Mouse (Mus musculus): ENCODE results near the gene Iqgap2. TPM values are rescaled to one million over a fixed set of nuclear protein-coding genes. Genes with fewer than 3 reads are reported as not detected.

Iqgap2 gene
- polyA plus RNA-seq (2012; ENCODE audit: insufficient read depth, low replicate concordance), result 2.8 TPM in 1 of 2 replicates, not detected in the other

DNA sequence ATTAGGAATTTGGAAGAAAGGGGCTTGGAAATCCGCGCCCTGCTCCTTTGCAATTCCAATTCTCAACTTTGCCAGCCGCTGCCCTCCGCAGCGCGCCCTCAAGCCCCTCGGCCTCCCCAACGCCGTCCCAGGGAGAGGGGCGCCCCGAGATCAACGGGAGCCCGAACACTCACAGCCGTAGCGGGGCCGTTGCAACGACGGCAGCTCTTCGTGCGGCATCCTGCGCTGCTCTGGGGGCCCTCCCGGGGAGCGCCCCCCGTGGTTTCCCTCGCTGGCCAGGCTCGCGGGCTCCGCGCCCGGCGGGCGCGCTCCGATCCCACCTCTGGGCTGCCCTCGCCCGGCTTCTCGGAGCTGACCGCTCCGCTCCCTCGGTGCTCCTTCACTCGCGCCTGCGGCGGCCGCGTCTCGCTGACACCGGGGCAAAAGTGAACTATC lies at the start of gene Iqgap2:
TSS of gene Iqgap2 (minus strand) at position 432 of the 435 bp plus-strand sequence.
- H3K9me3 ChIP-seq, result no peaks in the 10 kb centered on the region
- peaks cover 50% of the 10 kb centered on the region for H3K27me3 ChIP-seq (replicated peaks)
- peaks cover 55% of the 10 kb centered on the region for H3K4me1 ChIP-seq
- H3K36me3 ChIP-seq (replicated peaks; ENCODE audit: low read length), result no peaks in the 10 kb centered on the region
- H3K4me3 ChIP-seq (replicated peaks), result peak within 1 kb of the TSS; percentile 94
- no peak for TF ChIP-seq GATA1 (IDR thresholded peaks at IDR 0.05; ENCODE audit: borderline replicate concordance, low read length)
- TF ChIP-seq FLI1 (IDR thresholded peaks at IDR 0.05; ENCODE audit: low read length), result no peak

DNA sequence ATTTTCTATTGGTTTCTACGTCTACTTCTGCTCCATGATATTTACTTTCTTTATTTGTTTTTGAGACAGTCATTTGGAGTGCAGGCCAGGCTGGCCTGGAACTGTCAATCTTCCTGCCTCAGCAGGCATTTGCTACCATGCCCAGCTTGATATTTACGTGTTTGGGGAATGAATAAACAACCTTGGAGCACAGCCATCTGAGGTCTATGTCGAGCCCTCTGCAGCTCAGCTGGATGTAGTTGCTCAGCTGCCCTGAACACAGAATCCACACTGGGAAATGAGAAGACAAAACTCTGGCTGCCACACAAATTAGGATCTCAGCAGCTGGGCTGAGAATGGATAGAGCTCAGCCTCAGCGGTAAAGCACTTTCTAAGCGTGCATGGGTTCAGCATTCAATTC lies 49.1 kb upstream of the Iqgap2 start:
- TF ChIP-seq GATA1 (IDR thresholded peaks at IDR 0.05; ENCODE audit: borderline replicate concordance, low read length) (no peak), FLI1 (IDR thresholded peaks at IDR 0.05; ENCODE audit: low read length) (no peak)
- Histone ChIP-seq H3K4me3 (replicated peaks) (no peak overlapping the region), H3K27me3 (replicated peaks) (peaks cover 3% of the 10 kb centered on the region), H3K36me3 (replicated peaks; ENCODE audit: low read length) (no peaks in the 10 kb centered on the region), H3K4me1 (peaks cover 29% of the 10 kb centered on the region), H3K9me3 (no peaks in the 10 kb centered on the region)

DNA sequence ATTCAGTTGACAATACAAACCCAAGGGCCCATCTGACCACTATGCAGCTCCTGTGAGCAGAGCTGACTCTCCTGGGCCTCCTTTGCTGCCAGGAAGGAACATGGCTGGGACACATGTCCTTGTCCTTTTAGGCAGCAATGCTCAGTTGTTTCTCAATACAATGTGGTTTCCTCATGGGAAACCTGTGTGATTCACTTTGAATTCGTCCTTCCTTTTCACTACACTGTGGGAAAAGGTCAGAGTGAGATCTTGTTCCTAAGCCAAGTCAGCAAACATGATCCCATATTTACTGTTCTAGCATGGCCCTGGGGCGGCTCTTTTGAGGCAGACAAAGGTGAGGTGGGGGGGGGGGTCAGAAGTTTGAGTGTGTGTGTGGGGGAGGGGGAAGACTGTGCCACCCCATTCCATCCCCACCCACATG lies 32.5 kb upstream of the Iqgap2 start:
- Histone ChIP-seq H3K4me3 (replicated peaks) (no peak overlapping the region), H3K9me3 (peaks cover 19% of the 10 kb centered on the region), H3K27me3 (replicated peaks) (peaks cover 12% of the 10 kb centered on the region), H3K4me1 (no peaks in the 10 kb centered on the region), H3K36me3 (replicated peaks; ENCODE audit: low read length) (no peaks in the 10 kb centered on the region)
- TF ChIP-seq FLI1 (IDR thresholded peaks at IDR 0.05; ENCODE audit: low read length), result no peak
- no peak for TF ChIP-seq GATA1 (IDR thresholded peaks at IDR 0.05; ENCODE audit: borderline replicate concordance, low read length)

DNA sequence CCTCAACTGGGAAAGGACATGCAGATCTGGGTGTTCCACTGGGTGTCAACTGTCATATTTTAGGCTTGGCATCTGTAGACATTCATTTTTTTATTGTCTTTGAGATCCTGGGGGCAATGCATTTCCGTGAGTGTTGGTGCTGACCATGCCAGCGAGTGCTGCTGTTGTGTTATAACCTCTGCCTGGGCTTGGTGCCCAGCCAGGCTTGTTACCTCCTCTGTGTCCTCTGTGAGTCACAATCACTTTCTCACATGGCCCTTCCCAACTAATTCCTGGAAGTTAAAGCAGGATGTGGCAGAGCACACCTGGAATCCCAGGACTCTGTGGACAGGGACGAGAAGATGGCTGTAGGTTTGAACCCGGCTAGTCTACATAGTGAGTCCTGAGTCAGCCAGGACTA lies 30.9 kb upstream of the Iqgap2 start:
- TF ChIP-seq GATA1 (IDR thresholded peaks at IDR 0.05; ENCODE audit: borderline replicate concordance, low read length) (no peak), FLI1 (IDR thresholded peaks at IDR 0.05; ENCODE audit: low read length) (no peak)
- Histone ChIP-seq H3K4me1 (no peaks in the 10 kb centered on the region), H3K4me3 (replicated peaks) (no peak overlapping the region), H3K27me3 (replicated peaks) (peaks cover 12% of the 10 kb centered on the region), H3K36me3 (replicated peaks; ENCODE audit: low read length) (no peaks in the 10 kb centered on the region), H3K9me3 (peaks cover 19% of the 10 kb centered on the region)

DNA sequence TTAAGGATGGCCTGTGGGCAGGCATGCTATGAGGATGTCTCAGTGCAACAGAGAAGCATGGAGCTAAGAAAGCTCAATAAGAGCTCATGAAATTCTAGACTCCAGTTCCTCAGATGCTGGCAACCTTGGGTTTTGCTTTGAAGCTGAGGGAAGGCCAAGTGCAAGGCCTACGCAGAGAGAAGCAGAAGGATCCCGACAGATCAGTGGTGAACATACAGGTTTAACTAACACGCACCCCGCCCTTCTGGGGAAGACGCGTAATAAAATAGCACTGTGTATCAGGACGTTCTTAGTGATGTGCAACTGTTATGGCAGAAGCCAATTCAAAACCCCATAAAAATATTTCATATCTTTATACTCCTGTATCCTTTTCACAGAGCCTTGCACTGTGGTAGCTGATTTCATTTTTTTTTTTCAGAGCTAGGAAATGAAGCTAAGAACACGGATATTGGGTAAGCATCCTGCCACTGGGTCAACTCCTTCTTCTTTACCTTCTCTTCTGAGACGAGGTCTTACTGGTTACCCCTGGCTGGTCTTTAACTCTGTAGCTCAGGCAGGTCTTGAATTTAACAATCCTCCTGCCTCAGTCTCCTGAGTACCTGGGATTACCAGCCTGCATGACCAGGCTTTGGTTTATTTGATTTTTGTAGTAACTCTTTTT lies 27.0 kb upstream of the Iqgap2 start:
- TF ChIP-seq GATA1 (IDR thresholded peaks at IDR 0.05; ENCODE audit: borderline replicate concordance, low read length) (no peak), FLI1 (IDR thresholded peaks at IDR 0.05; ENCODE audit: low read length) (no peak)
- H3K9me3 ChIP-seq, result peaks cover 28% of the 10 kb centered on the region

DNA sequence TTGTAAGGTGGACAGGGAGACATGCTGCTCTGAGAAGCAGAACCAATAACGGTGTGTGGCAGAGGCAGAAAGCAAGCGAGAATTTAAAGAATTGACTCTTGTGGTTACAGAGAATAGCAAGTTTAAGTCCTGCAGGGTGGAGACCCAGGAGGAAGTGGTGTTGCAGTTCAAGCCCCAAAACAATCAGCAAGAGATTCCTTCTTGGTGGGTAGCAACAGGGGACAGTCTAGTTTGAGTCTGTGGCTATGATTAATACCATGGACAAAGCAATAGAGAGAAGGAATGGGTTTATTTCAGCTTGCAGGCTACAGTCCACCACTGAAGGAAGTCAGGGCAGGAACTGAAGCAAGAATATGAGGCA lies 21.3 kb upstream of the Iqgap2 start:
- peaks cover 24% of the 10 kb centered on the region for H3K27me3 ChIP-seq (replicated peaks)

More for the DNA sequence above, 27.0 kb upstream of the Iqgap2 start:
- H3K4me1 ChIP-seq, result no peaks in the 10 kb centered on the region
- peaks cover 2% of the 10 kb centered on the region for H3K27me3 ChIP-seq (replicated peaks)
- H3K4me3 ChIP-seq (replicated peaks), result no peak overlapping the region
- no peaks in the 10 kb centered on the region for H3K36me3 ChIP-seq (replicated peaks; ENCODE audit: low read length)

DNA sequence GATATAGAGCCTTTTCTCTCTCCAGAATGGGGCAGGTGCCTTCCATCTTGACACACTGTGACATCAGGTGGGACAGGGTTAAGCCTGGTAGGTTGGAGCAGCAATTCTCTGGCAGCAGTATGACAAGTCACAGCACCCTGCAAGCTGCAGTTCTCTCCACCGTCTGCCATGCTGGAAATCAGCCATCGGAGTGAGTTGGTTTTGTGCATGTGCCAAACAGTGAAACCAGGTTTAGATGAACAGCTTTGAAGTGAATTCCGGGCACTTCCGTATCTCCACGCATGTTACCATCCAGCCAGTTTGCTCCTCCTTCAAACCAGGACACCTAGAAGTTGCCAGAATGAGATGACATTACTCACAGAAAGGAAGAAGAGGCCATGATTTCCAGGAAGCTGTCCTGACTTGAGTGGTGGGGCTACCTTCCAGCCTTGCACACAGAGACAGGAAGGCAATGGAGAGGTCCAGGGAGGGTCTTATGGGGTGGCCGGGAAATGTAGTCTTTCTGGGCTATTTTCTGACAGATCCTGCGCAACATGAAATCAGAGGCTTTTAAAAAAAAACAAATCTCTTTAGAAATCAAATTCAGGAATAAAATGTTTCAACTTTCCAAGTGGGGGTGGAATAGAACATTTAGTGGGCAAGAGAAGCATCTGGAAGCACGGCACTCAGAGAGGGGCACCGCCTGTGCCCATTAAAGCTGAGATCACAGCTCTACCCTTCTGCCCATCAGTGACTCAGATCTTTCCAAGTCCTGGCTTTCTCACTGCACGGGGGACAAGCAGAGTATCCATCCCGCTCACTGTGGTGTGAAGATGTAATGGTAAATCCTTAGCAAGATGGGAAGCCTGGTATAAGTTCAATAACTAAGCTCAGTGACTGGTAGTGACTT lies 20.7 kb upstream of the Iqgap2 start:
- peaks cover 15% of the 10 kb centered on the region for H3K4me1 ChIP-seq
- H3K4me3 ChIP-seq (replicated peaks), result no peak overlapping the region
- TF ChIP-seq GATA1 (IDR thresholded peaks at IDR 0.05; ENCODE audit: borderline replicate concordance, low read length) (no peak), FLI1 (IDR thresholded peaks at IDR 0.05; ENCODE audit: low read length) (no peak)
- H3K27me3 ChIP-seq (replicated peaks), result peaks cover 29% of the 10 kb centered on the region
- peaks cover 8% of the 10 kb centered on the region for H3K9me3 ChIP-seq
- no peaks in the 10 kb centered on the region for H3K36me3 ChIP-seq (replicated peaks; ENCODE audit: low read length)

More for the DNA sequence above, 21.3 kb upstream of the Iqgap2 start:
- TF ChIP-seq FLI1 (IDR thresholded peaks at IDR 0.05; ENCODE audit: low read length) (no peak), GATA1 (IDR thresholded peaks at IDR 0.05; ENCODE audit: borderline replicate concordance, low read length) (no peak)
- Histone ChIP-seq H3K36me3 (replicated peaks; ENCODE audit: low read length) (no peaks in the 10 kb centered on the region), H3K4me1 (peaks cover 15% of the 10 kb centered on the region), H3K9me3 (peaks cover 8% of the 10 kb centered on the region), H3K4me3 (replicated peaks) (no peak overlapping the region)

DNA sequence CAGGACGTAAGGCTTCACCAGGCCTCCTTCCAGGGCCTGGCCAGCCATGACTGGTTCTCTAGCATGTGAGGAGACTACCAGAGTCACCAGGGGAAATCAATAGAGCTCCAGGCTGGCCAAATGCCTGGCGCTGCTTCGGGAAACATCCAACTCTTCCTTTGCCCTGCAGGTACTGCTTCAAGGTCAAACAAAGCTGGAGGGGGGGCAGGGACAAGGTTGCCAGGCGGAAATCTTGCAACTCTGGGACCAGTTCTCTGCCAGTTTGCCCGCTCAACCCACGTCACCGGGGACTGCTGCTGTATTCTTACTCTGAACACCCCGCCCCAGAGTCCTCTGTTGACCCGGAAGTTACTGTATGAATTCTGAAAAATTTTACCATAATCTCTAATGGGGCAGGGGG lies 18.5 kb upstream of the Iqgap2 start:
- no peak for TF ChIP-seq FLI1 (IDR thresholded peaks at IDR 0.05; ENCODE audit: low read length)
- no peak for TF ChIP-seq GATA1 (IDR thresholded peaks at IDR 0.05; ENCODE audit: borderline replicate concordance, low read length)
- peaks cover 29% of the 10 kb centered on the region for H3K27me3 ChIP-seq (replicated peaks)

DNA sequence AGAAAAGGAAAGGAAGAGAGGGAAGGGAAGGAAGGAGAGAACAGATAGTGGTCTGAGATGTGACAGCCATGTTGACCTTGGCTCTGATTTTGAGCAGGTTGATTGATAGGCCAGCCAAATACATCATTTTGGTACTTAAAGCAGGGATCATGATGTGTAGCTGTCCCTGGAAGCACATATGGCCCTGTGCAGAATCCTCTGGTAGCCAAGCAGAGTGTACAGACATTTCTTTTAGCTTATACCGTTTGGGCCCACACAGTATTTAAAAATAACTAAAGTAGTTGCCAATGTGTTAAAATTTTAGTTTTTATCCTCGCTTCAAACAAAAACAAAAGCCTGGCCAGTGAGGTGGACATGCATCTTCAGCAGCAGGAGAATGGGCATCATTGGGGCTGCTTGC lies 17.5 kb upstream of the Iqgap2 start:
- Histone ChIP-seq H3K36me3 (replicated peaks; ENCODE audit: low read length) (no peaks in the 10 kb centered on the region), H3K9me3 (peaks cover 11% of the 10 kb centered on the region), H3K27me3 (replicated peaks) (peaks cover 29% of the 10 kb centered on the region), H3K4me1 (peaks cover 15% of the 10 kb centered on the region), H3K4me3 (replicated peaks) (no peak overlapping the region)
- no peak for TF ChIP-seq GATA1 (IDR thresholded peaks at IDR 0.05; ENCODE audit: borderline replicate concordance, low read length)
- no peak for TF ChIP-seq FLI1 (IDR thresholded peaks at IDR 0.05; ENCODE audit: low read length)

More for the DNA sequence above, 18.5 kb upstream of the Iqgap2 start:
- Histone ChIP-seq H3K9me3 (peaks cover 11% of the 10 kb centered on the region), H3K36me3 (replicated peaks; ENCODE audit: low read length) (no peaks in the 10 kb centered on the region), H3K4me3 (replicated peaks) (no peak overlapping the region), H3K4me1 (peaks cover 15% of the 10 kb centered on the region)

DNA sequence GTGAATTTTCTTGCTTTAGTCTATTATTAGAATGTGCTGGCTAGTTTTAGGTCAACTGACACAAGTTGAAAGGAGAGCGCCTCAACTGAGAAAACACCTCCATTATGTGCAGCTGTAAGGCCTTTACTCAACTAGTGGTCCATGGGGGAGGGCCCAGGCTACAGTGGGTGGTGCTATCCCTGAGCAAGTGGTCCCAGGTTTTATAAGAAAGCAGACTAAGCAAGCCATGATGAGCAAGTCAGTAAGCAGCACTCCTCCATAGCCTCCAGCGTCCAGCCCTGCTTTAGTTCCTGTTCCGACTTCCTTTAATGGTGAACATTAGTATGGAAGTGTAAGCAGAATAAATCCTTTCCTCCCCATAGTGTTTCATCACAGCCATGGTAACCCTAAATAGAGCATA lies 11.0 kb upstream of the Iqgap2 start:
- H3K4me3 ChIP-seq (replicated peaks), result no peak overlapping the region

More for the DNA sequence above, 11.0 kb upstream of the Iqgap2 start:
- Histone ChIP-seq H3K4me1 (no peaks in the 10 kb centered on the region), H3K36me3 (replicated peaks; ENCODE audit: low read length) (no peaks in the 10 kb centered on the region), H3K27me3 (replicated peaks) (peaks cover 12% of the 10 kb centered on the region), H3K9me3 (peaks cover 19% of the 10 kb centered on the region)
- TF ChIP-seq FLI1 (IDR thresholded peaks at IDR 0.05; ENCODE audit: low read length) (no peak), GATA1 (IDR thresholded peaks at IDR 0.05; ENCODE audit: borderline replicate concordance, low read length) (no peak)

Data from megakaryocyte, embryonic 14.5 days (primary cell).